Comparison of ENCODE assay signal across 27 mouse cellular contexts in the genomic region with DNA sequence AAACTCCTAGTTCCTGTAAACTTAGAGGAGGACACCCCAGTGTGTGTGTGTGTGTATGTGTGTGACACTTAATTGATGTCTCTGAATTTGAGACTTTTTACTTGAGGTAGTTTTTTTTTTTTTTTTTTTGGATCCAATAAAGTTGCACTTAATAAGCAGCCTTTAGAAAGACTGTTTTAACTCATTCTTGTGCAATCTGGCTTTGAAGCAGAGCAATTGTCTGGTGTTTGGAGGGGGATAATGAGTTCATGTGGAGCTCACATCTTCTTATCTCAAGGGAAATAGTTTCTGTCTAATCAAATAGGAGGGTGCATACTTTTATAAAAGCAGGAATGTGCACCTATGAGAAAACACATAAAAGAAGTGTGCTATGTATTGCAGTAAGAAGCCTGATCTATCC.
"Had no signal": no experiment of that assay in that cellular context is flagged by ENCODE, and none has a peak within 500 bp of the region (broad histone marks: within the 10 kb centered on the region; RNA-seq: fewer than 3 reads in every experiment).

No protein-coding gene starts in this region.

- H3K27me3 ChIP-seq: heart, embryonic 12.5 days; heart, embryonic 15.5 days; hindbrain, embryonic 12.5 days; intestine, embryonic 15.5 days; limb, embryonic 12.5 days had no signal

- H3K4me2 ChIP-seq: heart, embryonic 12.5 days; heart, embryonic 15.5 days; hindbrain, embryonic 12.5 days; hindbrain, embryonic 14.5 days; intestine, embryonic 15.5 days; limb, embryonic 12.5 days had no signal

- H3K27ac ChIP-seq: gastrocnemius, adult 2 months; heart, embryonic 10.5 days; heart, embryonic 15.5 days; hindbrain, embryonic 10.5 days; hindbrain, embryonic 12.5 days; hindbrain, embryonic 14.5 days; intestine, embryonic 15.5 days; kidney, postnatal 0 days; layer of hippocampus, adult 2 months; left cerebral cortex, adult 2 months; limb, embryonic 10.5 days; limb, embryonic 12.5 days had no signal

- H3K36me3 ChIP-seq: heart, embryonic 10.5 days; heart, embryonic 15.5 days; hindbrain, embryonic 10.5 days; hindbrain, embryonic 12.5 days; intestine, embryonic 15.5 days; limb, embryonic 10.5 days; limb, embryonic 12.5 days had no signal

- H3K9me3 ChIP-seq: heart, embryonic 10.5 days; heart, embryonic 12.5 days; hindbrain, embryonic 10.5 days; hindbrain, embryonic 12.5 days; intestine, embryonic 15.5 days; limb, embryonic 10.5 days had no signal

- H3K4me1 ChIP-seq: heart, embryonic 10.5 days; hindbrain, embryonic 10.5 days; hindbrain, embryonic 12.5 days; intestine, embryonic 15.5 days; limb, embryonic 10.5 days; limb, embryonic 12.5 days had no signal

- DNase-seq: gastrocnemius, adult 2 months; gastrocnemius, postnatal 10 days; gastrocnemius, postnatal 25 days; heart, adult 18-20 months; heart, postnatal 14 days; heart, postnatal 4 days; kidney, adult 18-20 months; kidney, adult 8-10 months; kidney, postnatal 25 days; kidney, postnatal 4 days; liver had no signal

- H3K9ac ChIP-seq: heart, embryonic 12.5 days; heart, embryonic 15.5 days; hindbrain, embryonic 12.5 days; hindbrain, embryonic 14.5 days; intestine, embryonic 15.5 days; limb, embryonic 12.5 days had no signal

- ATAC-seq: forebrain, embryonic 16.5 days; hindbrain, embryonic 16.5 days; inflammation-experienced regulatory T-cells, adult 6 months; intestine, embryonic 15.5 days; intestine, postnatal 0 days had no signal

- H3K4me3 ChIP-seq: gastrocnemius, adult 2 months; heart, embryonic 10.5 days; heart, embryonic 12.5 days; heart, embryonic 15.5 days; hindbrain, embryonic 10.5 days; hindbrain, embryonic 12.5 days; intestine, embryonic 15.5 days; layer of hippocampus, adult 2 months; left cerebral cortex, adult 2 months; limb, embryonic 10.5 days; limb, embryonic 12.5 days had no signal
